Mouse (Mus musculus) stomach, postnatal 0 days (tissue): ENCODE measurements at regions not wholly inside any gene's neighbourhood (a gene's known extent, or its start where the extent isn't known, plus 50 kb on each side); places are given as distances from the start of the nearest gene placed in this dataset.

Source experiments
- CTCF ChIP-seq: IDR thresholded peaks from 2 replicates; pipeline ENCODE4 v1.5.1; 2016; ENCODE audit warnings: antibody characterized with exemption, low read depth, mild to moderate bottlenecking, moderate library complexity
- EP300 ChIP-seq: optimal IDR thresholded peaks from 2 replicates; pipeline ENCODE3; 2016; ENCODE audit warnings: antibody characterized with exemption

- TF ChIP-seq CTCF (no peak), EP300 (no peak)
Observed at GRCm38 (mm10) chr10:102876946-102877345, 153.1 kb downstream of the Alx1 start.
